Mouse (Mus musculus) spleen, postnatal 10 days (tissue): ENCODE data around the gene Crybg3.

Experiments
- DNase-seq, 2 experiments: peaks; one replicate each; pipeline ENCODE4 v3.0.0; 2021 to 2022; ENCODE audit warnings: low spot score in 2 of 2

The Crybg3 gene

GRCm38 (mm10) chr16:59451813-59452212 lies 149.0 kb downstream of the Crybg3 start:
- DNase-seq: no peak

DNA sequence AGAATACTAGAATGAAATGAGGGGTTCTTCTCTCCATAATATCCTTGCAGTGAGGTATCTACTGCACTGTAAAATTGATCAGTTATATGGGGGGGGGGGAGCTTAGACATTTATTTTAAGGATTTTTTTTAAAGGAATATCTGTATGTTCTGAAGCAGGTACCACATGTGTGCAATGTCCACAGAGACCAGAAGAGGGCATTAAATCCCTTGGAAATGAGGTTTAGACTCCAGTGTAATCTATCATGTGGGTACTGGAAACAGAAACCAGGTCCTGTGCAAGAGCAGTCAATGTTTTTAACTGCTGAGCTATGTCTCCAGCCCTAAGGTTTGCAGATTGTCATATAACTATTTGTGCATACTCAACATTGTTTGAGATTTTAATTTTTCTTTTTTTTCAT lies 151.7 kb downstream of the Crybg3 start:
- DNase-seq: no peak

DNA sequence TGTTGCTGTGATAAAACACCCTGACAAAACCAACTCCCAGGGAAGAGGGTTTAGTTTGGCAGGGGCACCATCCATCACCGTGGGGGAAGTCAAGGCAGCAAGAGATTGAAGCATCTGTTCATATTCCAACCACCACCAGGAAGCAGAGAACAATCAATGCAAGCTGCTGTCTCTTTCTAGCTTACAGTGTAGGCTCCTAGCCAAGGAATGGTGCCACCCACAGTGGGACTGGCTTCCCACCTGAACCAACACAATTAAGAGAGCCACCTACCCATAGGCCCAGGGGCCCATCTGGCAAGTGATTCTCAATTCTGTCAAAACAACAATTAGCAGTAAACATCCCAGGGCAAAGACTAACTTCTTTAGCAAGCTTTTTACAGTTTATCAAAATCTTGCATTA lies 152.6 kb downstream of the Crybg3 start:
- DNase-seq: no peak

- no peak for DNase-seq
Observed at GRCm38 (mm10) chr16:59444880-59445559, 155.8 kb downstream of the Crybg3 start.
